Mouse (Mus musculus) G1E (cell line): ENCODE results near the gene Tapbp.
"Not testable (repeated sequence)": the region's sequence is repeated elsewhere in the genome, so short reads cannot be mapped to it uniquely, and the experiment has no call there.

Experiments
- CTCF ChIP-seq: IDR thresholded peaks from 2 replicates; pipeline ENCODE4 v1.5.1; 2012; ENCODE audit warnings: low read depth, low read length, inconsistent platforms, mixed read lengths
- POLR2AphosphoS5 ChIP-seq: IDR thresholded peaks from 2 replicates; pipeline ENCODE4 v1.6.1; 2012; ENCODE audit warnings: low read depth, low read length, inconsistent platforms; ENCODE audit not compliant: insufficient replicate concordance

DNA sequence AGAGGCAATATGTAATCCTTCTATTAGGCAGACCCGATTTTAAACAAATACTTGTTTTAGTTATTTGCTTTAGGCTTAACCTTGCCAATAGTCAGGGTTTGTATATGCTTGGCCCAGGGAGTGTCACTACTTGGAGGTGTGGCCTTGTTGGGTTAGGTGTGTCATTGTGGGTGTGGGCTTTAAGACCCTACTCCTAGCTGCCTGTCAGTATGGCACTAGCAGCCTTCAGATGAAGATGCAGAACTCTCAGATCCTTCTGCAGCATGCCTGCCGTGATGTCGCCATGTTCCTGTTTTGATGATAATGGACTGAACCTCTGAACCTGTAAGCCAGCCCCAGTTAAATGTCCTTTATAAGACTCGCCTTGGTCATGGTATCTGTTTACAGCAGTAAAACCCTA, 22.7 kb upstream of the Tapbp start:
- not testable (repeated sequence) for TF ChIP-seq CTCF, POLR2AphosphoS5
